Mouse (Mus musculus) midbrain, embryonic 15.5 days (tissue): ENCODE measurements around the gene Zfp385b. TPM values are rescaled to one million over a fixed set of nuclear protein-coding genes. Genes with fewer than 3 reads are reported as not detected.

Experiments
- ATAC-seq: fragments of 200-750 bp; cut with Nextera tagmentation; replicated peaks from 2 replicates; pipeline ENCODE4 v1.8.0; 2017; ENCODE audit warnings: moderate TSS enrichment
- H3K27ac ChIP-seq: fragments of 300-500 bp; sonication (generic); 2 replicates; pipeline ENCODE4 v1.5.1; 2015; ENCODE audit warnings: mild to moderate bottlenecking, inconsistent platforms
- H3K27me3 ChIP-seq: fragments of 300-500 bp; sonication (generic); replicated peaks from 2 replicates; pipeline ENCODE4 v1.6.1; 2015; ENCODE audit warnings: inconsistent platforms
- H3K36me3 ChIP-seq: fragments of 300-500 bp; sonication (generic); replicated peaks from 2 replicates; pipeline ENCODE4 v1.6.1; 2015; ENCODE audit warnings: inconsistent platforms
- H3K4me1 ChIP-seq: fragments of 300-500 bp; sonication (generic); 2 replicates; pipeline ENCODE4 v1.6.1; 2015; ENCODE audit warnings: inconsistent platforms
- H3K4me2 ChIP-seq: fragments of 300-500 bp; sonication (generic); 2 replicates; pipeline ENCODE4 v1.6.1; 2015; ENCODE audit warnings: inconsistent platforms, mild to moderate bottlenecking, moderate library complexity
- H3K4me3 ChIP-seq: fragments of 300-500 bp; sonication (generic); 2 replicates; pipeline ENCODE4 v1.5.1; 2015; ENCODE audit warnings: mild to moderate bottlenecking, inconsistent platforms
- H3K9ac ChIP-seq: fragments of 300-500 bp; sonication (generic); 2 replicates; pipeline ENCODE4 v1.6.1; 2015; ENCODE audit warnings: mild to moderate bottlenecking, inconsistent platforms
- H3K9me3 ChIP-seq: fragments of 300-500 bp; sonication (generic); 2 replicates; pipeline ENCODE4 v1.6.1; 2016; ENCODE audit warnings: inconsistent platforms
- WGBS: fragments of 180-500 bp; shearing (Covaris S2); methylation state at CpG from one replicate; pipeline ENCODE4 v1.1.7; 2015; ENCODE audit warnings: mixed read lengths; 5-methylcytosine and 5-hydroxymethylcytosine counted together
- polyA plus RNA-seq: library from polyadenylated mRNA; unstranded; fragments of >200 nt; fragmentation: Nextera tagmentation; extraction: Ambion mirVana; gene quantifications from 2 replicates; pipeline ENCODE4 v1.2.1, GENCODE M21; 2015

Gene Zfp385b
- polyA plus RNA-seq, 1 experiment from 2014 or later: 13.2 TPM

- ATAC-seq: no peak
- no peaks in the 10 kb centered on the region for H3K27me3 ChIP-seq
- no peak overlapping the region for H3K4me2 ChIP-seq
- no peaks in the 10 kb centered on the region for H3K9me3 ChIP-seq
- H3K4me1 ChIP-seq: no peaks in the 10 kb centered on the region
- H3K9ac ChIP-seq: no peak overlapping the region
- no peak overlapping the region for H3K27ac ChIP-seq
- no peaks in the 10 kb centered on the region for H3K36me3 ChIP-seq
- WGBS: 81% methylated on average over 5 of the region's 5 CpGs
- no peak overlapping the region for H3K4me3 ChIP-seq
These were observed 137.2 kb downstream of the Zfp385b start for GRCm38 (mm10) chr2:77682205-77682604.

- H3K4me1 ChIP-seq: no peaks in the 10 kb centered on the region
- H3K27me3 ChIP-seq: no peaks in the 10 kb centered on the region
- H3K9ac ChIP-seq: no peak overlapping the region
- WGBS: 62% methylated on average over 5 of the region's 5 CpGs
- H3K4me2 ChIP-seq: no peak overlapping the region
- ATAC-seq: 0 out of 2 replicates have a peak, but pooled peaks have one; percentile 71
- no peaks in the 10 kb centered on the region for H3K36me3 ChIP-seq
- no peak overlapping the region for H3K27ac ChIP-seq
- no peaks in the 10 kb centered on the region for H3K9me3 ChIP-seq
- no peak overlapping the region for H3K4me3 ChIP-seq
These were observed 137.7 kb downstream of the Zfp385b start for GRCm38 (mm10) chr2:77681741-77682140.

GRCm38 (mm10) chr2:77673770-77674169 is 145.7 kb downstream of the Zfp385b start:
- 88% methylated on average over 10 of the region's 10 CpGs for WGBS
- no peaks in the 10 kb centered on the region for H3K4me1 ChIP-seq
- no peak overlapping the region for H3K27ac ChIP-seq
- ATAC-seq: no peak
- no peak overlapping the region for H3K9ac ChIP-seq
- H3K4me3 ChIP-seq: no peak overlapping the region
- H3K9me3 ChIP-seq: no peaks in the 10 kb centered on the region
- no peaks in the 10 kb centered on the region for H3K36me3 ChIP-seq
- H3K4me2 ChIP-seq: no peak overlapping the region
- H3K27me3 ChIP-seq: no peaks in the 10 kb centered on the region

- H3K4me2 ChIP-seq: no peak overlapping the region
- H3K4me1 ChIP-seq: no peaks in the 10 kb centered on the region
- no peak for ATAC-seq
- 96% methylated on average over 5 of the region's 5 CpGs for WGBS
- H3K27ac ChIP-seq: no peak overlapping the region
- H3K36me3 ChIP-seq: no peaks in the 10 kb centered on the region
- no peaks in the 10 kb centered on the region for H3K27me3 ChIP-seq
- H3K4me3 ChIP-seq: no peak overlapping the region
- no peak overlapping the region for H3K9ac ChIP-seq
- no peaks in the 10 kb centered on the region for H3K9me3 ChIP-seq
These were observed 147.1 kb downstream of the Zfp385b start for GRCm38 (mm10) chr2:77672215-77672905.

- H3K27ac ChIP-seq: no peak overlapping the region
- no peaks in the 10 kb centered on the region for H3K27me3 ChIP-seq
- WGBS: 88% methylated on average over 5 of the region's 5 CpGs
- H3K9me3 ChIP-seq: no peaks in the 10 kb centered on the region
- no peak for ATAC-seq
- no peak overlapping the region for H3K4me2 ChIP-seq
- H3K4me3 ChIP-seq: no peak overlapping the region
- no peaks in the 10 kb centered on the region for H3K36me3 ChIP-seq
- H3K9ac ChIP-seq: no peak overlapping the region
- H3K4me1 ChIP-seq: no peaks in the 10 kb centered on the region
These were observed 157.3 kb downstream of the Zfp385b start for GRCm38 (mm10) chr2:77662171-77662570.

GRCm38 (mm10) chr2:77653686-77654085 is 165.8 kb downstream of the Zfp385b start:
- H3K4me2 ChIP-seq: no peak overlapping the region
- H3K9me3 ChIP-seq: no peaks in the 10 kb centered on the region
- no peaks in the 10 kb centered on the region for H3K27me3 ChIP-seq
- no peaks in the 10 kb centered on the region for H3K4me1 ChIP-seq
- no peak for ATAC-seq
- no peak overlapping the region for H3K4me3 ChIP-seq
- no peak overlapping the region for H3K27ac ChIP-seq
- no peaks in the 10 kb centered on the region for H3K36me3 ChIP-seq
- 95% methylated on average over 2 of the region's 2 CpGs for WGBS
- no peak overlapping the region for H3K9ac ChIP-seq

- WGBS: 89% methylated on average over 8 of the region's 8 CpGs
- Histone ChIP-seq H3K4me3 (no peak overlapping the region), H3K4me1 (no peaks in the 10 kb centered on the region), H3K27ac (no peak overlapping the region), H3K9me3 (no peaks in the 10 kb centered on the region), H3K4me2 (no peak overlapping the region), H3K27me3 (no peaks in the 10 kb centered on the region), H3K9ac (no peak overlapping the region), H3K36me3 (no peaks in the 10 kb centered on the region)
- no peak for ATAC-seq
These were observed 177.8 kb downstream of the Zfp385b start for GRCm38 (mm10) chr2:77641521-77642170.

GRCm38 (mm10) chr2:77639993-77640392 is 179.4 kb downstream of the Zfp385b start:
- Histone ChIP-seq H3K9me3 (no peaks in the 10 kb centered on the region), H3K4me3 (no peak overlapping the region), H3K4me1 (no peaks in the 10 kb centered on the region), H3K36me3 (no peaks in the 10 kb centered on the region), H3K27me3 (no peaks in the 10 kb centered on the region), H3K27ac (no peak overlapping the region), H3K9ac (no peak overlapping the region), H3K4me2 (no peak overlapping the region)
- 80% methylated on average over 5 of the region's 5 CpGs for WGBS
- no peak for ATAC-seq

GRCm38 (mm10) chr2:77631606-77632005 is 187.8 kb downstream of the Zfp385b start:
- H3K9ac ChIP-seq: no peak overlapping the region
- ATAC-seq: no peak
- no peak overlapping the region for H3K27ac ChIP-seq
- H3K9me3 ChIP-seq: no peaks in the 10 kb centered on the region
- H3K4me1 ChIP-seq: no peaks in the 10 kb centered on the region
- H3K27me3 ChIP-seq: no peaks in the 10 kb centered on the region
- no peak overlapping the region for H3K4me2 ChIP-seq
- no peaks in the 10 kb centered on the region for H3K36me3 ChIP-seq
- 88% methylated on average over 3 of the region's 3 CpGs for WGBS
- H3K4me3 ChIP-seq: no peak overlapping the region

GRCm38 (mm10) chr2:77627622-77628231 is 191.7 kb downstream of the Zfp385b start:
- no peaks in the 10 kb centered on the region for H3K4me1 ChIP-seq
- H3K4me3 ChIP-seq: no peak overlapping the region
- H3K9ac ChIP-seq: no peak overlapping the region
- 64% methylated on average over 3 of the region's 3 CpGs for WGBS
- no peaks in the 10 kb centered on the region for H3K36me3 ChIP-seq
- H3K27me3 ChIP-seq: no peaks in the 10 kb centered on the region
- H3K9me3 ChIP-seq: no peaks in the 10 kb centered on the region
- no peak for ATAC-seq
- H3K4me2 ChIP-seq: no peak overlapping the region
- no peak overlapping the region for H3K27ac ChIP-seq

- no peak overlapping the region for H3K4me2 ChIP-seq
- 83% methylated on average over 4 of the region's 4 CpGs for WGBS
- no peak for ATAC-seq
- H3K4me3 ChIP-seq: no peak overlapping the region
- no peaks in the 10 kb centered on the region for H3K36me3 ChIP-seq
- no peaks in the 10 kb centered on the region for H3K4me1 ChIP-seq
- H3K27ac ChIP-seq: no peak overlapping the region
- no peak overlapping the region for H3K9ac ChIP-seq
- no peaks in the 10 kb centered on the region for H3K27me3 ChIP-seq
- H3K9me3 ChIP-seq: no peaks in the 10 kb centered on the region
These were observed 200.8 kb downstream of the Zfp385b start for GRCm38 (mm10) chr2:77618686-77619085.

- Histone ChIP-seq H3K36me3 (no peaks in the 10 kb centered on the region), H3K4me2 (no peak overlapping the region), H3K9me3 (no peaks in the 10 kb centered on the region), H3K9ac (no peak overlapping the region), H3K27ac (no peak overlapping the region), H3K4me1 (no peaks in the 10 kb centered on the region), H3K4me3 (no peak overlapping the region), H3K27me3 (no peaks in the 10 kb centered on the region)
- 76% methylated on average over 7 of the region's 7 CpGs for WGBS
- no peak for ATAC-seq
These were observed 209.0 kb downstream of the Zfp385b start for GRCm38 (mm10) chr2:77610303-77610991.
